Mouse (Mus musculus): ENCODE results near the gene Gm9857. TPM values are rescaled to one million over a fixed set of nuclear protein-coding genes. Genes with fewer than 3 reads are reported as not detected.

Gene Gm9857
- 0.67 and 0.80 TPM in 2 replicates for polyA plus RNA-seq (2015; fragmentation: Nextera tagmentation; extraction: Ambion mirVana)

DNA sequence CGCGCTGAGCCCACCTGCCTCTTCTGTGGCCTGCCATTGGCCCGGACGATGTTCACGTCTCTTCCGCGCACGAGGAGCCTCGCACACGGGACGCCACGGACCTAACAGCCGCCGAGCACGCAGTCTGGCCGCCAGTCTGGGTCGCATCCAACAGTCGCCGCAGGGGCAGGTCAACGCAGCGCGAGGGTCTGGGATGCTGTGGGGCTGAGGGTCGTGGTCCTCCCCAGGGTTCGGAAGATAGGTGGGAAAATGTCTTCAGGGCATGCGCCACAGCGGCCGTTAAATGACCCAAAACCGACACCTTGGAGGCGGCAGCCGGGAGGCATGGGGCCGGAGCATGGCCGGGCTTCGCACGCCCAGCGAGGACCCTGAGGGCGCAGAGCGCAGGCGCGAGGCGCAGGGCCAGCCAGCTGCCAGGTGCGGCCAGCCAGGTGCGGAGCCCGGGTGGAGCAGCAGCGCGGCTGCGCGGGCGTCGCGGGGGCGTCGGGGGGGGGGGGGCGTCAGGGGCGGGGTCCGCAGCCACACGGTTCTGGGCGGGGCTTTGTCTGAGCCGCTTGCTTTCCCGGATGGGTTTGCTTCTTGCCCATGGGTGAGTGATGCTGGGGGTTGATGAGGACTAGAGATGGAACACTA is at the start of gene Gm9857:
Gene Gm9857, minus strand, starts transcription at position 445 of the 633 bp plus-strand sequence.
- Histone ChIP-seq H3K9ac (no peak within 1 kb of the TSS), H3K27me3 (no peaks in the 10 kb centered on the region)
- WGBS: 46% methylated on average over 59 of the region's 59 CpGs

DNA sequence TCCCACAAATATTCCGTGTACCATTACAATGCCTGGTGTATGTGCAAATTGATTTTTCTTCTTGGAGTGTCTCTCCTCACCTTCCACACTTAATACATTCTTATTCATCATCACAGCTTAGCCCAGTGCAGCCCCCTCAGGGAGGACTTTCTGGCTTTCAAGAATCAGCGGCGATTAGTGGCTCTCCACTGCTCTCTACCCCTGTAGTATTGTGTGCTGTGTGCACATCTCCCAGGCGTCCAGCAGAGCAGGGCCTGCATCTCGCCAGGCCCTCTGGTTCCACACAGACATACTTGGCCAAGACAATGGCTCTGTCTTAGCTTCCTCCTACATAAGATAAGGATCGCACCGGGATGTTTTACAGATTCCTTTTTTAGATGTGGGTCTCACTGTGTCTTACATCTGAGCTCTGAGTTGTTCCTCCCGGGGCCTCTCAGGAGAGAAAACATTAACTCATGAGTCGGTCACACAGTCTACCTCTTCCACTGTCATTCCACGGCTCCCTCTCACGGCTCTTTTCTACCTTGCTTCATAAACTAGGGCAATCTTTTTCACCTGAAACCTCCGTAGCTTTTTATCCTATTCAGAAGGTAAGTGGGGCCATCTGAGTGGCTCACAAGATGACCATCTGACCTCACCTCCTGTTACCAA is 46.9 kb upstream of the Gm9857 start:
- 79% methylated on average over 12 of the region's 12 CpGs for WGBS
- Histone ChIP-seq H3K9ac (no peak overlapping the region), H3K4me2 (replicated peaks) (no peak overlapping the region), H3K27ac (replicated peaks) (no peak overlapping the region), H3K36me3 (peaks cover 18% of the 10 kb centered on the region; the same call in 1 of the 2 replicates), H3K9me3 (replicated peaks) (no peaks in the 10 kb centered on the region), H3K4me1 (no peaks in the 10 kb centered on the region), H3K4me3 (replicated peaks) (no peak overlapping the region), H3K27me3 (no peaks in the 10 kb centered on the region)
- ATAC-seq (ENCODE audit: insufficient number of reproducible peaks, low FRiP score, low TSS enrichment, low read depth): no peak

More for the DNA sequence above, at the start of gene Gm9857:
- H3K27ac ChIP-seq (replicated peaks): no peak within 1 kb of the TSS
- H3K4me2 ChIP-seq (replicated peaks): peak within 1 kb of the TSS; percentile 66
- no peaks in the 10 kb centered on the region for H3K9me3 ChIP-seq (replicated peaks)
- H3K4me3 ChIP-seq (replicated peaks): peak within 1 kb of the TSS; percentile 44
- peak; percentile 51; the same call in 1 of the 2 replicates for ATAC-seq (ENCODE audit: insufficient number of reproducible peaks, low FRiP score, low TSS enrichment, low read depth)
- H3K4me1 ChIP-seq: no peaks in the 10 kb centered on the region; the same call in 1 of the 2 replicates
- no peaks in the 10 kb centered on the region for H3K36me3 ChIP-seq

DNA sequence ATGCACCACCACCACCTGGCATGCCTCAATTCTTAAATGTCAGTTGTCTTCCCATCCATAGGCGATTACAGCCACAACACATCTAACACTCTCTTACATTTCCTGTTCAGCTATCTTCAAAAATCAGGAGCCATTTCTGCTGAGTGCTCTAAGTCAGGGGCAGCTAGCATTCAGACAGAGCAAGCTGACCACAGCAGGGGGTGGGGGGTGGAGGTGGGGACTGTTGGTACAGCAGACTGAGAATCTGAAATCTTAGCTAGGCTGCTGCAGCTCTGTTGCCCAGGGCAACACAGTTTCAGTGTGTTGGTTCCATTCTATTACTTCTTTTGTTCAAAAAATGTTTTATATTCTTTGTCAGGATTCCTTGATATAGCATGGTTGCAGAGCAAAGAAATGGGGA is 46.3 kb upstream of the Gm9857 start:
- H3K9me3 ChIP-seq (replicated peaks): no peaks in the 10 kb centered on the region
- no peak overlapping the region for H3K9ac ChIP-seq
- H3K27ac ChIP-seq (replicated peaks): no peak overlapping the region
- H3K4me3 ChIP-seq (replicated peaks): no peak overlapping the region
- 93% methylated on average over 1 of the region's 1 CpGs for WGBS
- no peak overlapping the region for H3K4me2 ChIP-seq (replicated peaks)
- peaks cover 18% of the 10 kb centered on the region; the same call in 1 of the 2 replicates for H3K36me3 ChIP-seq
- H3K27me3 ChIP-seq: no peaks in the 10 kb centered on the region
- no peaks in the 10 kb centered on the region for H3K4me1 ChIP-seq
- no peak for ATAC-seq (ENCODE audit: insufficient number of reproducible peaks, low FRiP score, low TSS enrichment, low read depth)

DNA sequence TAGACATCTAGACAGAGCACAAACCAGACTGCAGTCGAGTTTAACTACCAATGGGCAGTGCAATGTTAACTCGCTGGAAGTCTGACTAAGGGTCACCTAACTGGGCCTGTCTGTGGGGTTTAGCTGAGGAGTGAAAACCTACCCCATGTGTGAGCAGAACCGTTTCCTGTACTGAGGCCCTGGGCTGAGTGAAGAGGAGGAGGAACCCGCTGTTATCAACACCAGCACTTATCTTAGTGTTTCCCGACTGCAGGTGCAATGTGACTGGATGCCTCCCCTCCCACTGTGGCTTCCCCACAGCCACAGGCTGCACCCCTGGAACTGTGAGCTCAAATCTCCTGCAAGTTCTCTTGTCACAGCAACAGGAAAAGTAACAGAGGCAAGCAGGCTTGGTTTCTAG is 43.7 kb upstream of the Gm9857 start:
- Histone ChIP-seq H3K9ac (no peak overlapping the region), H3K36me3 (peaks cover 31% of the 10 kb centered on the region)

DNA sequence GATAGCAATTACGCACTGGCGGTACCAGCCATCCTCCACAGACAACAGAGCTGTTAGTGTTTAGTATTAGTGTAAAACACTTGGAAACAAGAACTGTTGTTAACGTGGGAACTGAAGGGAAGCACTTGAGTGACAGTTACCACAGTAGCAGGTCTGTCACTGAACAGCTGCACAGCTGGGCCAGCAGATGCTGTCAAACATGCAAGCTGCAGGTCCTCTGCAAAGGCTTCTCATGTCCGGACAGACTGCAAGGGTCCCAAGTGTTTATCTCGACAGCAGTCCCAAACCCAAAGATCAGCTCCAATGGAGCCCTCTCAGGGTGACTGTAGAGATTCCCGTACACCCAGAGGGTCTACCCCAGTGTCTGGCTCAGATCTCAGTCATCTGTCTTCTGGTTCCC is 41.7 kb upstream of the Gm9857 start:
- H3K4me1 ChIP-seq: no peaks in the 10 kb centered on the region
- H3K36me3 ChIP-seq: peaks cover 31% of the 10 kb centered on the region
- no peak overlapping the region for H3K9ac ChIP-seq
- no peaks in the 10 kb centered on the region for H3K9me3 ChIP-seq (replicated peaks)
- no peak overlapping the region for H3K4me3 ChIP-seq (replicated peaks)
- no peak overlapping the region for H3K4me2 ChIP-seq (replicated peaks)
- no peak overlapping the region for H3K27ac ChIP-seq (replicated peaks)
- no peak for ATAC-seq (ENCODE audit: insufficient number of reproducible peaks, low FRiP score, low TSS enrichment, low read depth)
- WGBS: 75% methylated on average over 6 of the region's 6 CpGs
- H3K27me3 ChIP-seq: no peaks in the 10 kb centered on the region

More for the DNA sequence above, 43.7 kb upstream of the Gm9857 start:
- H3K4me1 ChIP-seq: no peaks in the 10 kb centered on the region
- WGBS: 68% methylated on average over 5 of the region's 5 CpGs
- H3K27ac ChIP-seq (replicated peaks): no peak overlapping the region
- no peak overlapping the region for H3K4me3 ChIP-seq (replicated peaks)
- no peaks in the 10 kb centered on the region for H3K9me3 ChIP-seq (replicated peaks)
- no peak overlapping the region for H3K4me2 ChIP-seq (replicated peaks)
- H3K27me3 ChIP-seq: no peaks in the 10 kb centered on the region
- no peak for ATAC-seq (ENCODE audit: insufficient number of reproducible peaks, low FRiP score, low TSS enrichment, low read depth)

DNA sequence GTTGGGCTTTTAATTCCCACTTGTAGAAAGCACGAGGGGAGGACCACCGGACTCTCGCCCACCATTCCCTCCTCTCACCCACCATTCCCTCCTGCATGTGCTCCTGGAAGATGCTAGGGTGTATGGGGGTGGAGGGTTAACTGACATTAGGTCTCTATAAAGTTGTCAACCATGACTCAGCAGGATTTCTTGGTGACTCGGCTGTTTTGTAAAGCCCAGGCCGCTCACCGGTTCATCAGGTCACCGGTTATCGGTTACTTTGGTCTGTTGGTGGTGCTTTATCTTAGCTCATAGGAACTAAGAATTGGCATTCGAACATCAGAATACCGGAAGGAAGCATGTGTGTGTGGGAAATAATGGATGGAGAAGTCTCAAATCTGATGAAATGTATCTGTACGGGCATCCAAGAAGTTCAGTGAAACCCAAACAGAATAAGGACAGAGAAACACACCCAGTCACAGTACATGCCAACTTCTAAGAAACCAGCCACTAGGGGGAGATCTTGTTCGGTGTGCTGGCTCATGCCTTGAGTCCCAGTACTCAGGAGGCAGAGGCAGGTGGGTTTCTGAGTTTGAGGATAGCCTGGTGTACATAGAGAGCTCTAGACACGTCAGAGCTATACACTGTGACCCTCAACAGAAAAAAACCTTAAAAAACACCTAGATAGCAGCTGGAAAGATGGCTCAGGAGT is 37.2 kb upstream of the Gm9857 start:
- Histone ChIP-seq H3K36me3 (peaks cover 43% of the 10 kb centered on the region), H3K4me2 (replicated peaks) (no peak overlapping the region), H3K9me3 (replicated peaks) (no peaks in the 10 kb centered on the region), H3K9ac (no peak overlapping the region), H3K27ac (replicated peaks) (no peak overlapping the region), H3K4me3 (replicated peaks) (no peak overlapping the region), H3K27me3 (no peaks in the 10 kb centered on the region), H3K4me1 (no peaks in the 10 kb centered on the region)
- no peak for ATAC-seq (ENCODE audit: insufficient number of reproducible peaks, low FRiP score, low TSS enrichment, low read depth)
- 93% methylated on average over 13 of the region's 13 CpGs for WGBS

DNA sequence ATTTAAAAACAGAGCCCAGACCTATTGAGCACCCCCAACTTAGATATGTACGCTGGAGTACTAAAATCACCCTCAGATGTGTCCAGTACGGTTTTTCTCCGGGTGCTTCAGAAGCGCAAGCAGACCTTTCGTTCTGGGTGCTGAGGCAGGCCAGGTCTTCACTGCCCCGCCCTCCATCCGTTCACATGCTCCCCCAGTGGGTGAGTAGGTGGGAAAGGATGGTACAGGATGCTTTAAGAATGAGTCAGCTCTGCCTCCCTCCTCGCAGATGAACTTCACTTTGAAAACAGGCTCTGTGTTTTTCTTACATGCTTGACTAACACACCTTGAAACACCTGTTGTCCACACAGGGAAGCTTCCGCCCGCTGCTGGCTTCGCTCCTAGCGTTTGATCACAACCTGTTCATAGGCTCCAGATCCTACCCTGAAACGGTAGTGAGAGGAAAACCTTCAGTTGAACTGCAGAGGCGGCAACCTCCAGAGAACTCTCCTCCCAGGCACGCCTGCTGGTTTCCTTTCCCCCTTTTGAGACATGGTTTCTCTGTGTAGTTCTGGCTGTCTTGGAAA is 34.8 kb upstream of the Gm9857 start:
- no peaks in the 10 kb centered on the region for H3K9me3 ChIP-seq (replicated peaks)
- no peak overlapping the region for H3K4me3 ChIP-seq (replicated peaks)
- H3K36me3 ChIP-seq: peaks cover 32% of the 10 kb centered on the region
- no peak overlapping the region for H3K4me2 ChIP-seq (replicated peaks)
- WGBS: 79% methylated on average over 15 of the region's 15 CpGs
- H3K27me3 ChIP-seq: no peaks in the 10 kb centered on the region
- no peaks in the 10 kb centered on the region for H3K4me1 ChIP-seq
- ATAC-seq (ENCODE audit: insufficient number of reproducible peaks, low FRiP score, low TSS enrichment, low read depth): no peak
- H3K9ac ChIP-seq: no peak overlapping the region
- no peak overlapping the region for H3K27ac ChIP-seq (replicated peaks)

DNA sequence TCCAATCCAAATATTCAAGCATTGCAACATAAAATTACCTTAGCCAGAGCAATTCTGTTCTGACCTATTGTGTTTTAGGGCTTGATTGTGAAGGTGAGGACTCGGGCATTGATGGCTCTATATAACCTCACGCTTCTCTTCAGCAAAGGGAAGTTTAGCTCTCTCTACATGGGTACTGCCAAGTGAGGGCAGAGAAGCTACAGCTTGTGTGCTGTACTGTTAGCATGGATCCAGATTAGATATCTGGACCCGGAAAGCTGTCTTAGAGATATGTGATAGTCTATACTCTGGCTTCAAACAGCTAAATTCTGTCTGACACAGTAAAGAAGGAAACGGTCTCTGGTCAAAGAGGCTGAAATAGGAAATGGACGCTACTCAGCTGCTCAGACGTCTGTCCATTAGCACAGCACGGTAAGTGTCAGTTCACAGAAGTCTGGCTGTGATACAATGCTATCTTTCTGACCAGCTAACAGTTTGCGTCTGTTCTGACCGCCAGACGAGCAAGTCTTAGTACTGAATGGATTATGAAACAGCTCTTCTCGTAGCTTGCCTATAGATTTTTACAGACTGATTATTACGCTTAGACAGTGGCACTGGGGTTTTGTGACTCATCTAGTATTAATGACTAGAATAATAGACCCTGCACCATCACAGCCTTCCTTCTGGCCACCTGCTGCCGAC is 33.9 kb upstream of the Gm9857 start:
- H3K4me3 ChIP-seq (replicated peaks): no peak overlapping the region
- H3K9ac ChIP-seq: no peak overlapping the region
- no peak for ATAC-seq (ENCODE audit: insufficient number of reproducible peaks, low FRiP score, low TSS enrichment, low read depth)
- no peaks in the 10 kb centered on the region for H3K4me1 ChIP-seq
- peaks cover 23% of the 10 kb centered on the region for H3K36me3 ChIP-seq
- no peaks in the 10 kb centered on the region for H3K27me3 ChIP-seq
- H3K27ac ChIP-seq (replicated peaks): no peak overlapping the region
- no peaks in the 10 kb centered on the region for H3K9me3 ChIP-seq (replicated peaks)
- 83% methylated on average over 13 of the region's 13 CpGs for WGBS
- no peak overlapping the region for H3K4me2 ChIP-seq (replicated peaks)

DNA sequence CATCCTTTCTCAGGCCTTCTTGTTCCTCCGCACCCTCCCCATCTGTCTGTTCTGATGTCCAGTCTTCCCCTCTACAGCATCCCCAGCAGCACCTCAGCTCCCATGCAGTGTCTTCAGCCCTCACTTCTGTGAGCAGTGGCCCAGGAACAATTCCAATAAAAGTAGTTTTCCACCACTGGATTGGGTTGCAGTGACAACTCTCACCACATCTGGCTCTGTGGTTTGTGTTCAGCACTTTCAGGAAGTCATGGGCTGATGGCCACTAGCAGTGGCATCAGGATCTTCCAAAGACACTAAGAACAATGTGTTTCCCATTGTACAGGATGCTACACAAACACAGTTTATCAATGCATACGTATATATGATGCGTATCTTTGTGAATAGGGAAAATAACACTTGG is 25.8 kb upstream of the Gm9857 start:
- Histone ChIP-seq H3K4me3 (replicated peaks) (no peak overlapping the region), H3K4me1 (0 out of 2 replicates have a peak, but pooled peaks cover 2% of the 10 kb centered on the region), H3K27me3 (no peaks in the 10 kb centered on the region), H3K4me2 (replicated peaks) (no peak overlapping the region), H3K27ac (replicated peaks) (no peak overlapping the region), H3K9ac (no peak overlapping the region), H3K9me3 (replicated peaks) (no peaks in the 10 kb centered on the region), H3K36me3 (no peaks in the 10 kb centered on the region)
- no peak for ATAC-seq (ENCODE audit: insufficient number of reproducible peaks, low FRiP score, low TSS enrichment, low read depth)
- 88% methylated on average over 3 of the region's 3 CpGs for WGBS

DNA sequence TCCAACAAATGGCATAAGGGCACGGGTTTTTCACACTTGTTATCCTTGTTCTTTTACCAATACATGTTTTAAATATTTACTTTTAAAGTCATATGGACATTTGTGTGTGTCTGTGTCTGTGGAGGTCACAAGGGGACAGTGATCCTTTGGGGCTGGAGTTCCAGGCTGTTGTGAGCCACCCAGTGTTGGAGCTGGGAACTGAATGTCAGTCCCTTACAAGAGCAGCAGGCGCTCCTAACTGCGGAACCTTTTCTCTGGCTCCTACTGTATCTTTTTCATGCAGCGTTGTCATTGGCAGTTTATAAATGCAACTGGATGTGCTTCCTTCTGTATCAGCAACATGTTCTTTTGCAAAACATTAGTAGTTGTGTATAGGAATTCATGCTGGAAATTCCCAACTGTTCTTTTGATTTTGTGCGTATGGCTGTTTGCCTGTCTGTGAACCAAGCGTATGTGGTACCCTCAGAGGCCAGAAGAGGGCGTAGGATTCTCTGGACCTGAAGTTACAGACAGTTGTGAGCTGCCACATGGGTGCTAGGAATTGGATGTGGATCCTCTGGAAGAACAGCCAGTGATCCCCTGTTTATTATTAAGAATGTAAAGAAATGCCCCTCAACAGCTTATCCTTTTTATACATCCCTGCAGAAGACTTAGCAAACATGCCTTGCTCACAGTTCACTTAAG is 24.3 kb upstream of the Gm9857 start:
- Histone ChIP-seq H3K4me2 (replicated peaks) (no peak overlapping the region), H3K9me3 (replicated peaks) (no peaks in the 10 kb centered on the region), H3K27me3 (no peaks in the 10 kb centered on the region), H3K4me1 (peaks cover 2% of the 10 kb centered on the region; the same call in 1 of the 2 replicates), H3K36me3 (no peaks in the 10 kb centered on the region), H3K27ac (replicated peaks) (no peak overlapping the region), H3K9ac (no peak overlapping the region), H3K4me3 (replicated peaks) (no peak overlapping the region)
- WGBS: 81% methylated on average over 7 of the region's 7 CpGs
- no peak for ATAC-seq (ENCODE audit: insufficient number of reproducible peaks, low FRiP score, low TSS enrichment, low read depth)
